Mouse (Mus musculus): Measurements from ENCODE around the gene Rftn1. TPM values are rescaled to one million over a fixed set of nuclear protein-coding genes. Genes with fewer than 3 reads are reported as not detected.

Gene Rftn1
- polyA plus RNA-seq, 1 experiment from 2014 or later = 17.0 TPM

GRCm38 (mm10) chr17:50094077-50094476 lies 96.4 kb downstream of the Rftn1 start:
- Histone ChIP-seq H3K27me3 (no peaks in the 10 kb centered on the region), H3K4me1 (replicated peaks) (0 out of 2 replicates have a peak, but pooled peaks cover 3% of the 10 kb centered on the region), H3K9me3 (no peaks in the 10 kb centered on the region), H3K27ac (no peak overlapping the region), H3K36me3 (no peaks in the 10 kb centered on the region), H3K4me3 (no peak overlapping the region), H3K4me2 (no peak overlapping the region), H3K9ac (no peak overlapping the region)
- WGBS = 80% methylated on average over 5 of the region's 5 CpGs
- ATAC-seq (ENCODE audit: low FRiP score) = no peak

DNA sequence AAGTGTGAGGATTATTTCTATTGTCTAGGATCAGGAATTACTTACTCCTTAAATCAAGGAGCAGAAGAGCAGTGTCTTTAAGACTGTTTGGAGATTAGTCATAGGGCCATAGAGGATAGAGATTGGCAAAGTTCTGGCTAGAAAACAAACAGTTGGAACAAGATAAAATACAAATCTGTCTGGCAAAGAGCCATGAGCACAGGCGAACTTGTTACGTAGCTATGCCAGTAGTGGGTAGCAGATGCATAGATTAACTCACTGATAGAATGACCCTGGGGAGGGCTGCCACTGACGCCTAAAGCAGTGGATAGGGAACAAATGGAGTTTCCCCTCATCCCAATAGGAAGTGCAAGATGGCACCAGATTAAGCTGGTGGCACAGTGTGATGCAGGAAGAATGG lies 97.1 kb downstream of the Rftn1 start:
- Histone ChIP-seq H3K4me2 (no peak overlapping the region), H3K27me3 (no peaks in the 10 kb centered on the region), H3K27ac (no peak overlapping the region), H3K4me1 (replicated peaks) (0 out of 2 replicates have a peak, but pooled peaks cover 3% of the 10 kb centered on the region), H3K9ac (no peak overlapping the region), H3K9me3 (no peaks in the 10 kb centered on the region), H3K36me3 (no peaks in the 10 kb centered on the region), H3K4me3 (no peak overlapping the region)
- ATAC-seq (ENCODE audit: low FRiP score) = no peak
- WGBS = 41% methylated on average over 3 of the region's 3 CpGs

DNA sequence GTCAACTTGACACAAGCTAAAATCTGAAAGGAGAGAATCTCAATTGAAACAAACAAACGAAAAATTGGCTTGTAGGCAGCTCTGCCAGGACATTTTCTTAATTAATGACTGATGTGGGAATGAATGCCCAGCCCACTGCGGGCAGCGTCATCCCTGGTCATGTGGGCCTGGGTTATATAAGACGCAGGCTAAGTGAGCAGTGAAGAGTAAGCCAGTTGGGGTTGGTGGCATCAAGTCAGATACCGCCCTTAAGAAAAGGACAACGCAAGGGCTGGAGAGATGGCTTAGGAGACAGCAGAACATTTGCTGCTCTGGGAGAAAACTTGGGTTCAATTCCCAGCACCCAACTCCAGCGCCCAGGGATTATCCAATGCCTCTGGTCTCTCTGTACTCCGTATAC lies 97.6 kb downstream of the Rftn1 start:
- WGBS = 91% methylated on average over 8 of the region's 8 CpGs
- H3K27me3 ChIP-seq = no peaks in the 10 kb centered on the region

GRCm38 (mm10) chr17:50091829-50092228 lies 98.6 kb downstream of the Rftn1 start:
- ATAC-seq (ENCODE audit: low FRiP score) = no peak
- H3K9me3 ChIP-seq = no peaks in the 10 kb centered on the region
- H3K4me3 ChIP-seq = no peak overlapping the region
- no peak overlapping the region for H3K27ac ChIP-seq
- no peaks in the 10 kb centered on the region for H3K36me3 ChIP-seq
- no peak overlapping the region for H3K4me2 ChIP-seq
- no peak overlapping the region for H3K9ac ChIP-seq
- 0 out of 2 replicates have a peak, but pooled peaks cover 3% of the 10 kb centered on the region for H3K4me1 ChIP-seq (replicated peaks)
- WGBS = 75% methylated on average over 6 of the region's 6 CpGs
- H3K27me3 ChIP-seq = no peaks in the 10 kb centered on the region

More for the DNA sequence above, 97.6 kb downstream of the Rftn1 start:
- Histone ChIP-seq H3K4me2 (no peak overlapping the region), H3K9me3 (no peaks in the 10 kb centered on the region), H3K27ac (no peak overlapping the region), H3K9ac (no peak overlapping the region), H3K36me3 (no peaks in the 10 kb centered on the region), H3K4me1 (replicated peaks) (0 out of 2 replicates have a peak, but pooled peaks cover 3% of the 10 kb centered on the region), H3K4me3 (no peak overlapping the region)
- ATAC-seq (ENCODE audit: low FRiP score) = no peak

DNA sequence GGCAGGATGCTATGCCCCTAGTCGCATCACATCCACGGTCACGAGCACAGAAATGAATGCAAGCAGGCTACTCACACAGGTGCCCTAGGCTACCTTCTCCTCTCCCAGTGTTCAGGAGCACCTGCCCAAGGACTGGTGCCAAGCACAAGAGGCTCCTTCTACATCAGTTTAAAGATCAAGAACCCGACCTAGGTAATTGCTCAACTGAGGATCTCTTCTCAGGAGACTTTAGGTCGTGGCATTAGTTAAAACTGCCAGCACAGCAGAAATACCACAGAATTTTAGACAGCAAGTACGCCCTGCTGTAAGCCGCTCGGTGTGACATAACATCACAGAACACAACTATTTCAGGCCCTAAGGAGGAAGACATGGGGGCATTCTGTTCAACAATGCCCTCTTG lies 100.7 kb downstream of the Rftn1 start:
- no peaks in the 10 kb centered on the region for H3K9me3 ChIP-seq
- 0 out of 2 replicates have a peak, but pooled peaks cover 3% of the 10 kb centered on the region for H3K4me1 ChIP-seq (replicated peaks)
- no peak overlapping the region for H3K27ac ChIP-seq
- no peak overlapping the region for H3K4me2 ChIP-seq
- no peaks in the 10 kb centered on the region for H3K36me3 ChIP-seq
- H3K27me3 ChIP-seq = no peaks in the 10 kb centered on the region
- H3K4me3 ChIP-seq = no peak overlapping the region
- H3K9ac ChIP-seq = no peak overlapping the region
- no peak for ATAC-seq (ENCODE audit: low FRiP score)
- 88% methylated on average over 8 of the region's 8 CpGs for WGBS

DNA sequence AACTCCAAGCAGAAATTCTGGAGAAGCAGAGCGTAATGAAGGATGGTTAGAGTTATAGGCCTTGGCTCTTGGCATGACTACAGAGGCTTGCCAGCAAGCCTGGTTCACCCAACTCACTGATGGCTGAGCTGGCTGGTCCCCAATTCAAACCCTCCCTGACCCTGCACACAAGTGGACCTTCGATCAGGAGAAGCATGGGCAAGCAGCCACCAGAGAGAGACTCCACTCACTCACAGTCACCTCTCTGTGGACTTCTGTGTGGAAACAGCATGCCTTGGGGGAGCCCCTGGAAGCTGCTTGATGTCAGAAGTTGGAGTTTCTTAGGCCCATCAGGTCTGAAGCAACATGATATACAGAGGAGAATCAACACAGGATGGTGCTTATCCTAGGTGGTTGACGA lies 102.4 kb downstream of the Rftn1 start:
- 94% methylated on average over 3 of the region's 3 CpGs for WGBS
- Histone ChIP-seq H3K36me3 (no peaks in the 10 kb centered on the region), H3K4me3 (no peak overlapping the region), H3K27ac (no peak overlapping the region), H3K4me1 (replicated peaks) (no peaks in the 10 kb centered on the region), H3K4me2 (no peak overlapping the region), H3K27me3 (no peaks in the 10 kb centered on the region), H3K9ac (no peak overlapping the region), H3K9me3 (no peaks in the 10 kb centered on the region)
- ATAC-seq (ENCODE audit: low FRiP score) = no peak

GRCm38 (mm10) chr17:50086887-50087286 lies 103.6 kb downstream of the Rftn1 start:
- Histone ChIP-seq H3K4me2 (no peak overlapping the region), H3K9me3 (no peaks in the 10 kb centered on the region), H3K27ac (no peak overlapping the region), H3K4me1 (replicated peaks) (no peaks in the 10 kb centered on the region), H3K9ac (no peak overlapping the region), H3K4me3 (no peak overlapping the region), H3K36me3 (no peaks in the 10 kb centered on the region), H3K27me3 (no peaks in the 10 kb centered on the region)
- ATAC-seq (ENCODE audit: low FRiP score) = no peak
- WGBS = 63% methylated on average over 4 of the region's 4 CpGs

- Histone ChIP-seq H3K27ac (no peak overlapping the region), H3K9ac (no peak overlapping the region), H3K4me1 (replicated peaks) (no peaks in the 10 kb centered on the region), H3K9me3 (no peaks in the 10 kb centered on the region), H3K27me3 (no peaks in the 10 kb centered on the region), H3K4me2 (no peak overlapping the region), H3K36me3 (no peaks in the 10 kb centered on the region), H3K4me3 (no peak overlapping the region)
- WGBS = 88% methylated on average over 6 of the region's 6 CpGs
- ATAC-seq (ENCODE audit: low FRiP score) = no peak
These were observed 105.8 kb downstream of the Rftn1 start for GRCm38 (mm10) chr17:50084721-50085120.

DNA sequence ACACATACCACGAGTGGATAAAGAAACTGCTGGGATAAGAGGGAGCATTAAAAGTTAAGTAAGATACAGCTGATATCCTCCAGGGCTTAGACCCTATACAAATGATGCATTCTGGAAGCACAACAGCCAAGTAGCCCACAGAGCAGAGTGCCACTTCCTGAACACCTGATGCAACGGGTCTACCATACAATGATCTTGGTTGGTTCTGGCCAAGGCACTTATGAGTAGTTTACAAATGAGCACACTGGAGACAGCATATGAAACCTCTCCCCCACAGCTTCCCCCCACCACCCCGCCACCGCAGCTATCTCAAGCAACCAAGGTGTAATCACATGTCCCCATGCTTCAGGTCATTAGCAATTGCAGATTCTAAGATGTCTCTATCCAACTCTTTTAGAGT lies 106.5 kb downstream of the Rftn1 start:
- Histone ChIP-seq H3K9me3 (no peaks in the 10 kb centered on the region), H3K4me2 (no peak overlapping the region), H3K9ac (no peak overlapping the region), H3K4me1 (replicated peaks) (no peaks in the 10 kb centered on the region), H3K27me3 (no peaks in the 10 kb centered on the region), H3K27ac (no peak overlapping the region), H3K36me3 (no peaks in the 10 kb centered on the region), H3K4me3 (no peak overlapping the region)
- no peak for ATAC-seq (ENCODE audit: low FRiP score)
- 90% methylated on average over 4 of the region's 4 CpGs for WGBS

- ATAC-seq (ENCODE audit: low FRiP score) = no peak
- Histone ChIP-seq H3K27ac (no peak overlapping the region), H3K27me3 (no peaks in the 10 kb centered on the region), H3K36me3 (no peaks in the 10 kb centered on the region), H3K9me3 (no peaks in the 10 kb centered on the region), H3K4me2 (no peak overlapping the region), H3K4me3 (no peak overlapping the region), H3K9ac (no peak overlapping the region), H3K4me1 (replicated peaks) (no peaks in the 10 kb centered on the region)
- WGBS = 78% methylated on average over 3 of the region's 3 CpGs
These were observed 107.5 kb downstream of the Rftn1 start for GRCm38 (mm10) chr17:50082947-50083346.

DNA sequence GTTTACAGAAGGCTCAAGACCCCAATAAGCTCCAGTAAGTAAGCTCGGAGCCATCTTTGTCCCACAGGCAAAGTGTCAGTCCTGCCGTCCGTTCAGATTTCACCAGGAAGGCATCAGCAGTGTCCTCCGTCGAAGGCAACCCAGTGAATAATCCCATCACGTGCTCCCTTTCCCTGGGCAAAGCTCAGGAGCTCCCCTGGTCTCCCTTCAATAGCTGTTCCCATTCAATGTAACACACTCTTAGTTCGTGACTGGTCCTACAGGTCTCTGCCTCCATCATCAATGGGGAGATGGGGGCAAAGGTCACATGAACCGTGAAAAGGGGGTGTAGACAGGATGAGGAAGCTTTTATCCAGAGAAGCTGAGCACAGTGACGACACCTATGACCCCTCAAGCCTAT lies 108.8 kb downstream of the Rftn1 start:
- H3K4me3 ChIP-seq = no peak overlapping the region
- 57% methylated on average over 9 of the region's 9 CpGs for WGBS
- no peak for ATAC-seq (ENCODE audit: low FRiP score)

GRCm38 (mm10) chr17:50080991-50081390 lies 109.5 kb downstream of the Rftn1 start:
- Histone ChIP-seq H3K4me2 (no peak overlapping the region), H3K27ac (no peak overlapping the region), H3K36me3 (no peaks in the 10 kb centered on the region), H3K27me3 (no peaks in the 10 kb centered on the region), H3K9me3 (no peaks in the 10 kb centered on the region), H3K4me3 (no peak overlapping the region), H3K4me1 (replicated peaks) (no peaks in the 10 kb centered on the region), H3K9ac (no peak overlapping the region)
- 88% methylated on average over 4 of the region's 4 CpGs for WGBS
- ATAC-seq (ENCODE audit: low FRiP score) = no peak

More for the DNA sequence above, 108.8 kb downstream of the Rftn1 start:
- H3K27ac ChIP-seq = no peak overlapping the region
- no peak overlapping the region for H3K4me2 ChIP-seq
- no peaks in the 10 kb centered on the region for H3K36me3 ChIP-seq
- H3K4me1 ChIP-seq (replicated peaks) = no peaks in the 10 kb centered on the region
- no peak overlapping the region for H3K9ac ChIP-seq
- H3K9me3 ChIP-seq = no peaks in the 10 kb centered on the region
- H3K27me3 ChIP-seq = no peaks in the 10 kb centered on the region

GRCm38 (mm10) chr17:50078749-50079148 lies 111.7 kb downstream of the Rftn1 start:
- no peak overlapping the region for H3K4me3 ChIP-seq
- no peaks in the 10 kb centered on the region for H3K4me1 ChIP-seq (replicated peaks)
- H3K4me2 ChIP-seq = no peak overlapping the region
- H3K9ac ChIP-seq = no peak overlapping the region
- H3K27me3 ChIP-seq = no peaks in the 10 kb centered on the region
- H3K36me3 ChIP-seq = no peaks in the 10 kb centered on the region
- WGBS = 96% methylated on average over 6 of the region's 6 CpGs
- H3K27ac ChIP-seq = no peak overlapping the region
- no peaks in the 10 kb centered on the region for H3K9me3 ChIP-seq
- no peak for ATAC-seq (ENCODE audit: low FRiP score)

Measured in hindbrain, embryonic 13.5 days (tissue).